Mouse (Mus musculus): Measurements from ENCODE around the gene Slc25a24. TPM values are rescaled to one million over a fixed set of nuclear protein-coding genes. Genes with fewer than 3 reads are reported as not detected.

Slc25a24 gene
- polyA plus RNA-seq, 1 experiment from 2014 or later, result 39.8 TPM

DNA sequence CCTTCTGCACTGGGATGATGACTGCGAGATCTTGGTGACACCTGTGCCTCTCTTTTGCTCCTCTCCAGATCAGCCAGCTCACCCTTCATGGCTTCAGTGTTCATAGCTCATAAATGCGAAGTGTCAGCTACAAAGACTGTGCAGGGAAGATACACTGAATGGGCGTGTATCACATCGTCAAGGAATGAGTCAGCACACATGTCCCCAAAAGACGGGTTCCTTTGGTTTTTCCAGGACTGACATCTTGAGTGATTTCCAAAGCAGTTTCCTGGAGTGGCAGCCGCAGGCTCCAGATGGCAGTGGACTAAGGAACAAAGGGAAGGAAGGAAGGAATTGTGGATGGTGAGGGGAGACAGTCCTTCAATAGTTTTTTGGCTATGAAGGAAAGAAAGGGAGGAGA is 55.8 kb downstream of the Slc25a24 start:
- 58% methylated on average over 6 of the region's 6 CpGs for WGBS
- Histone ChIP-seq H3K9ac (ENCODE audit: low read length) (no peak overlapping the region), H3K36me3 (ENCODE audit: control insufficient read depth, insufficient read depth, low read length) (no peaks in the 10 kb centered on the region), H3K9me3 (ENCODE audit: control insufficient read depth, low read length) (no peaks in the 10 kb centered on the region), H3K4me2 (ENCODE audit: low read length) (no peak overlapping the region), H3K4me3 (ENCODE audit: low read depth, low read length) (no peak overlapping the region), H3K27me3 (replicated peaks; ENCODE audit: control insufficient read depth, insufficient read depth, low read length) (no peaks in the 10 kb centered on the region), H3K27ac (ENCODE audit: low read depth) (no peak overlapping the region), H3K4me1 (replicated peaks; ENCODE audit: control insufficient read depth, insufficient read depth, low read length) (no peaks in the 10 kb centered on the region)
- DNase-seq (ENCODE audit: low spot score), result no peak
- no peak for ATAC-seq (replicated peaks; ENCODE audit: low FRiP score, low TSS enrichment, low read depth)

DNA sequence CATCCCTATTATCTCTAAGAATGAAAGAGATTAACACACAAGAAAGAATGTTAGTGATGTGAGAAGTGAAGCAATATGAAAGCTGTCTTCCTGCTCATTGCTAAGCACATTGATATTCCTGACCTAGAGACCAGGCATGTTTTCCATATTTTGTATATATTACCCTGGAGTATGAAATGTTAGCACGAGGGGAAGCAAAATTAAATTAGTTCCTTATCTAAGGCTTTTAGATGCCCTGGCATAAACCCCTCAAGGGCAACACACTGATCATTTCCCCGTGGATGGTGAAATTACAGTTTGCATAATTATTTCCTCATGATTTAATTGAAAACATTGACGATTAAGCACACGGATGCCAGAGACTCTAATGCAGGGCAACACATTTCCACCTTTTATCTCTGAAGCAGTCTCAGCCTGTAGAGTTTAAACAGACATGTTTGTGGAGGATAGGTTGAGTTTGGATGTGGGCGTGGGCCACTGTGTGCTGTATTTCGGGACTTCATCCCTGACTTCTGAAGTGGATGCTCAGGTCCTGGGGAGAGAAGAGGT is 56.7 kb downstream of the Slc25a24 start:
- no peak overlapping the region for H3K4me3 ChIP-seq (ENCODE audit: low read depth, low read length)
- 0 out of 2 replicates have a peak, but pooled peaks cover 3% of the 10 kb centered on the region for H3K9me3 ChIP-seq (ENCODE audit: control insufficient read depth, low read length)
- DNase-seq (ENCODE audit: low spot score), result no peak
- no peaks in the 10 kb centered on the region for H3K36me3 ChIP-seq (ENCODE audit: control insufficient read depth, insufficient read depth, low read length)
- H3K4me1 ChIP-seq (replicated peaks; ENCODE audit: control insufficient read depth, insufficient read depth, low read length), result no peaks in the 10 kb centered on the region
- H3K4me2 ChIP-seq (ENCODE audit: low read length), result no peak overlapping the region
- no peak overlapping the region for H3K27ac ChIP-seq (ENCODE audit: low read depth)
- 76% methylated on average over 6 of the region's 6 CpGs for WGBS
- no peaks in the 10 kb centered on the region for H3K27me3 ChIP-seq (replicated peaks; ENCODE audit: control insufficient read depth, insufficient read depth, low read length)
- ATAC-seq (replicated peaks; ENCODE audit: low FRiP score, low TSS enrichment, low read depth), result no peak
- H3K9ac ChIP-seq (ENCODE audit: low read length), result no peak overlapping the region

DNA sequence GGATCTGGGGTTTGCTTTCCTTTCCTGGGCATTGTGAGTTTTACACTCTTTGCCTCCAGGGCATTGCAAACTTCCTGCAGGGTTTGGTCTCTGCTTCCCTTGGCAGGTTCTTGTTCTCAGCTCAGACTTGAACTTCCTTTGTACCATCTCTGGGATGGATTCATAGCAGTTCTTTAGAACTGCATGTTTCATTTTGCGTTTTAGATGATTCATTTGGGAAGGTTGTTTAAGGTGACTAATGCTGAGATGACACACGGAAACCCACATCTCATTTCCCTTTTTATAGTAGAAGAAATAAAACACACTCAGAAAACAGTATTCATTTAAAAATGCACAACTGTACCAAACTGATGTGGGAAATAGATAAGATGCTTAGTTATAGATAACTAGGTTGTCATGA is 73.2 kb downstream of the Slc25a24 start:
- Histone ChIP-seq H3K4me2 (ENCODE audit: low read length) (no peak overlapping the region), H3K27ac (ENCODE audit: low read depth) (no peak overlapping the region), H3K4me1 (replicated peaks; ENCODE audit: control insufficient read depth, insufficient read depth, low read length) (no peaks in the 10 kb centered on the region), H3K36me3 (ENCODE audit: control insufficient read depth, insufficient read depth, low read length) (no peaks in the 10 kb centered on the region), H3K4me3 (ENCODE audit: low read depth, low read length) (no peak overlapping the region), H3K9me3 (ENCODE audit: control insufficient read depth, low read length) (no peaks in the 10 kb centered on the region), H3K27me3 (replicated peaks; ENCODE audit: control insufficient read depth, insufficient read depth, low read length) (no peaks in the 10 kb centered on the region), H3K9ac (ENCODE audit: low read length) (no peak overlapping the region)
- ATAC-seq (replicated peaks; ENCODE audit: low FRiP score, low TSS enrichment, low read depth), result no peak
- 93% methylated on average over 2 of the region's 2 CpGs for WGBS
- DNase-seq (ENCODE audit: low spot score), result no peak

DNA sequence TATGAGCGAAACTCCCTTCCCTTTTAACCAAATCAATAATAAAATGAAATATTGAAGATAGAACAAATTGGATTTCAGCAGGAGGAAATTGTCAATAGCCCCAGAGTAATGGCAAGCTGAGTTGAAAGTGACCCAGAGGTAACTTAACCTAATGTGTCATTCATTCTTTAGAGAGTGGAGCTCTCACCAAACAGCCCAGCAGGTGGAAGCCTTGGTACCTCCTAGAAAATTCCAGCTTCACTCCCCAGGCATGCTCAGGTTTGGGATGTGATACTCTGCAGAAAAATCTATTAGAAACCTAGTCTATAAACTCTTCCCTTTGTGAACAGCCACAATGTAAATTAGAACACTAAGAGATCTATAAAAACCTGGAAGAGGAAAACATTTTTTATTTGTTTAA is 76.3 kb downstream of the Slc25a24 start:
- 83% methylated on average over 1 of the region's 1 CpGs for WGBS
- Histone ChIP-seq H3K4me3 (ENCODE audit: low read depth, low read length) (no peak overlapping the region), H3K36me3 (ENCODE audit: control insufficient read depth, insufficient read depth, low read length) (no peaks in the 10 kb centered on the region), H3K4me1 (replicated peaks; ENCODE audit: control insufficient read depth, insufficient read depth, low read length) (no peaks in the 10 kb centered on the region), H3K27ac (ENCODE audit: low read depth) (no peak overlapping the region), H3K9ac (ENCODE audit: low read length) (no peak overlapping the region), H3K9me3 (ENCODE audit: control insufficient read depth, low read length) (no peaks in the 10 kb centered on the region), H3K27me3 (replicated peaks; ENCODE audit: control insufficient read depth, insufficient read depth, low read length) (no peaks in the 10 kb centered on the region), H3K4me2 (ENCODE audit: low read length) (no peak overlapping the region)
- ATAC-seq (replicated peaks; ENCODE audit: low FRiP score, low TSS enrichment, low read depth) (no peak), DNase-seq (ENCODE audit: low spot score) (no peak)

DNA sequence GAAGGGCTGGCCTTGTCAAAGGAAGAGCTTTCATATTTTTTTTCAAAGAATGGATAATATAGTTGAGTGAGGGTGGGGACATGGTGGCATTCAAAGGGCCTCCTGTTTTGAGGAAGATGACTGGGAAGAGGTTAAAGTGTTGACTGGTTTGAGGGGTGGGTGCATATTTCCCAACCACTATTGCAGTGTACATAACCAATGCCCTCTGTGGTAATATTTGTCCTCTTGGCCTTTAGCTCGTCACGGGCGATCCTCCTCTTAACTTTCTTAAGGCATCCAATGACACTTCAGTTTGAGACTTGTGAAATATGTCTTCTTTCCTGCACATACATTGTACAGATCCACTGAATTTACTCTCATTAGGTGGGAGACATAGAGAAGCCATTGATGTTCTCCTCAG is 89.4 kb downstream of the Slc25a24 start:
- Histone ChIP-seq H3K36me3 (ENCODE audit: control insufficient read depth, insufficient read depth, low read length) (no peaks in the 10 kb centered on the region), H3K9ac (ENCODE audit: low read length) (no peak overlapping the region), H3K4me1 (replicated peaks; ENCODE audit: control insufficient read depth, insufficient read depth, low read length) (no peaks in the 10 kb centered on the region), H3K4me2 (ENCODE audit: low read length) (no peak overlapping the region), H3K27me3 (replicated peaks; ENCODE audit: control insufficient read depth, insufficient read depth, low read length) (no peaks in the 10 kb centered on the region), H3K9me3 (ENCODE audit: control insufficient read depth, low read length) (no peaks in the 10 kb centered on the region), H3K4me3 (ENCODE audit: low read depth, low read length) (no peak overlapping the region), H3K27ac (ENCODE audit: low read depth) (no peak overlapping the region)
- ATAC-seq (replicated peaks; ENCODE audit: low FRiP score, low TSS enrichment, low read depth), result no peak
- 83% methylated on average over 3 of the region's 3 CpGs for WGBS
- DNase-seq (ENCODE audit: low spot score), result no peak

DNA sequence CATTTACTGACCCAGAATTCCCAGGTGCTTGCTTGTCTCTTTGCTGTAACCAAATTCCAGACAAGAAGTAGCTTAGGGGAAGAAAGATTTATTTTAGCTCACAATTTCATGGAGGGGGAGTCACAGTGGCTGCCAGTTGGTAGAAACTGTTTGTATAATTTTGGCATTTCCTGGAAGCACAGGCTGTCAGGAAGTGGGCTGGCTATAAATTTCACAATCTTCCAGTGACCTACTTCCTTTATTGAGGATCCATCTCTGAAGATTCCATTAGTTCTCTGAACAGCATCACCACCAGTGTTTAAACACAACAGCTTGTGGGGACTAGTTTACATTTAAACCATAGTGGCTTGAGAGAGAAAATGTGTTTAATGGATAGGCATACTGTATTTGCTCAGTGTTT is 93.4 kb downstream of the Slc25a24 start:
- Histone ChIP-seq H3K27me3 (replicated peaks; ENCODE audit: control insufficient read depth, insufficient read depth, low read length) (no peaks in the 10 kb centered on the region), H3K4me2 (ENCODE audit: low read length) (no peak overlapping the region), H3K4me1 (replicated peaks; ENCODE audit: control insufficient read depth, insufficient read depth, low read length) (no peaks in the 10 kb centered on the region), H3K27ac (ENCODE audit: low read depth) (no peak overlapping the region), H3K36me3 (ENCODE audit: control insufficient read depth, insufficient read depth, low read length) (no peaks in the 10 kb centered on the region), H3K9ac (ENCODE audit: low read length) (no peak overlapping the region), H3K9me3 (ENCODE audit: control insufficient read depth, low read length) (no peaks in the 10 kb centered on the region), H3K4me3 (ENCODE audit: low read depth, low read length) (no peak overlapping the region)
- ATAC-seq (replicated peaks; ENCODE audit: low FRiP score, low TSS enrichment, low read depth) (no peak), DNase-seq (ENCODE audit: low spot score) (no peak)

Other genes starting within 250 kb of the Slc25a24 start
- 0.09 and 0.19 TPM in 2 replicates for gene Fndc7, start 233.1 kb upstream of the Slc25a24 start, polyA plus RNA-seq (2014; fragmentation: Nextera tagmentation; extraction: Ambion mirVana)
- gene Prpf38b, start 211.4 kb upstream of the Slc25a24 start, polyA plus RNA-seq (2014; fragmentation: Nextera tagmentation; extraction: Ambion mirVana), result 57.0 and 66.0 TPM in 2 replicates
- gene Henmt1, start 183.3 kb upstream of the Slc25a24 start, polyA plus RNA-seq (2014; fragmentation: Nextera tagmentation; extraction: Ambion mirVana), result 0.40 and 0.70 TPM in 2 replicates
- not detected in 2 replicates for gene Gm9857, start 182.7 kb upstream of the Slc25a24 start, polyA plus RNA-seq (2014; fragmentation: Nextera tagmentation; extraction: Ambion mirVana)
- 10.3 and 11.8 TPM in 2 replicates for gene Fam102b, start 95.5 kb upstream of the Slc25a24 start, polyA plus RNA-seq (2014; fragmentation: Nextera tagmentation; extraction: Ambion mirVana)
- not detected in 2 replicates for gene Slc25a54, start 42.7 kb upstream of the Slc25a24 start, polyA plus RNA-seq (2014; fragmentation: Nextera tagmentation; extraction: Ambion mirVana)
- gene Vav3, start 217.5 kb downstream of the Slc25a24 start, polyA plus RNA-seq (2014; fragmentation: Nextera tagmentation; extraction: Ambion mirVana), result 17.1 and 19.3 TPM in 2 replicates

Measured in intestine, embryonic 14.5 days (tissue).